Mouse (Mus musculus): ENCODE measurements around the gene Ints5. TPM values are rescaled to one million over a fixed set of nuclear protein-coding genes. Genes with fewer than 3 reads are reported as not detected.
A peak's percentile ranks its signal among the peaks of the same experiment; 100 is the strongest.

The Ints5 gene
- polyA plus RNA-seq, 1 experiment from 2014 or later, result 16.6 TPM

GRCm38 (mm10) chr19:8881034-8881392 lies 11.8 kb upstream of the Ints5 start:
- H3K4me3 ChIP-seq (ENCODE audit: low read depth, low read length), result peak overlapping the region; percentile 67
- H3K27ac ChIP-seq (ENCODE audit: low read length), result no peak overlapping the region
- TF ChIP-seq CTCF (IDR thresholded peaks at IDR 0.05) (no peak), EP300 (IDR thresholded peaks at IDR 0.05) (no peak)
- H3K9me3 ChIP-seq (ENCODE audit: low read length), result no peaks in the 10 kb centered on the region
- peak overlapping the region; percentile 89; the same call in 1 of the 2 replicates for H3K9ac ChIP-seq (replicated peaks; ENCODE audit: low read depth)
- H3K4me2 ChIP-seq (replicated peaks; ENCODE audit: low read depth, low read length), result peak overlapping the region; percentile 79
- H3K27me3 ChIP-seq (replicated peaks; ENCODE audit: insufficient read depth, low read length), result no peaks in the 10 kb centered on the region
- no peaks in the 10 kb centered on the region for H3K36me3 ChIP-seq (ENCODE audit: insufficient read depth, low read length)
- DNase-seq (ENCODE audit: low spot score) (no peak), ATAC-seq (no peak; the same call in 1 of the 2 replicates)
- WGBS, result 6% methylated on average over 3 of the region's 3 CpGs
- H3K4me1 ChIP-seq (ENCODE audit: insufficient read depth, low read depth, low read length), result no peaks in the 10 kb centered on the region

- Histone ChIP-seq H3K36me3 (ENCODE audit: insufficient read depth, low read length) (no peaks in the 10 kb centered on the region), H3K27ac (ENCODE audit: low read length) (no peak within 1 kb of the TSS), H3K27me3 (replicated peaks; ENCODE audit: insufficient read depth, low read length) (no peaks in the 10 kb centered on the region), H3K4me1 (ENCODE audit: insufficient read depth, low read depth, low read length) (peaks cover 6% of the 10 kb centered on the region; the same call in 1 of the 2 replicates), H3K9ac (replicated peaks; ENCODE audit: low read depth) (no peak within 1 kb of the TSS), H3K4me2 (replicated peaks; ENCODE audit: low read depth, low read length) (no peak within 1 kb of the TSS), H3K9me3 (ENCODE audit: low read length) (no peaks in the 10 kb centered on the region), H3K4me3 (ENCODE audit: low read depth, low read length) (no peak within 1 kb of the TSS)
- TF ChIP-seq EP300 (IDR thresholded peaks at IDR 0.05) (no peak), CTCF (IDR thresholded peaks at IDR 0.05) (no peak)
- WGBS, result 75% methylated on average over 3 of the region's 3 CpGs
- DNase-seq (ENCODE audit: low spot score) (no peak), ATAC-seq (no peak)
Observed at GRCm38 (mm10) chr19:8883616-8884015, 9.2 kb upstream of the Ints5 start, which contains the start of the genes Lbhd1 and Gm49403. TSS of gene Lbhd1 (plus strand) at chr19:8883732. TSS of gene Gm49403 (plus strand) at chr19:8883930.

- Histone ChIP-seq H3K36me3 (ENCODE audit: insufficient read depth, low read length) (no peaks in the 10 kb centered on the region), H3K4me1 (ENCODE audit: insufficient read depth, low read depth, low read length) (peaks cover 6% of the 10 kb centered on the region; the same call in 1 of the 2 replicates), H3K27me3 (replicated peaks; ENCODE audit: insufficient read depth, low read length) (no peaks in the 10 kb centered on the region), H3K27ac (ENCODE audit: low read length) (peak overlapping the region; percentile 83; the same call in 1 of the 2 replicates), H3K9ac (replicated peaks; ENCODE audit: low read depth) (no peak overlapping the region), H3K9me3 (ENCODE audit: low read length) (no peaks in the 10 kb centered on the region), H3K4me3 (ENCODE audit: low read depth, low read length) (no peak overlapping the region), H3K4me2 (replicated peaks; ENCODE audit: low read depth, low read length) (no peak overlapping the region)
- TF ChIP-seq EP300 (IDR thresholded peaks at IDR 0.05) (no peak; the same call in 1 of the 2 replicates), CTCF (IDR thresholded peaks at IDR 0.05) (no peak)
- ATAC-seq (no peak), DNase-seq (ENCODE audit: low spot score) (peak; percentile 70)
- WGBS, result 46% methylated on average over 1 of the region's 1 CpGs
Observed at GRCm38 (mm10) chr19:8886916-8887584, 5.8 kb upstream of the Ints5 start.

- Histone ChIP-seq H3K9ac (replicated peaks; ENCODE audit: low read depth) (peak overlapping the region; percentile 77), H3K4me3 (ENCODE audit: low read depth, low read length) (peak overlapping the region; percentile 67), H3K36me3 (ENCODE audit: insufficient read depth, low read length) (no peaks in the 10 kb centered on the region), H3K4me2 (replicated peaks; ENCODE audit: low read depth, low read length) (peak overlapping the region; percentile 73), H3K9me3 (ENCODE audit: low read length) (no peaks in the 10 kb centered on the region), H3K4me1 (ENCODE audit: insufficient read depth, low read depth, low read length) (peaks cover 6% of the 10 kb centered on the region; the same call in 1 of the 2 replicates), H3K27ac (ENCODE audit: low read length) (peak overlapping the region; percentile 83), H3K27me3 (replicated peaks; ENCODE audit: insufficient read depth, low read length) (no peaks in the 10 kb centered on the region)
- TF ChIP-seq CTCF (IDR thresholded peaks at IDR 0.05), result no peak
- no peak for DNase-seq (ENCODE audit: low spot score)
- WGBS, result 13% methylated on average over 19 of the region's 19 CpGs
- no peak for ATAC-seq
Observed at GRCm38 (mm10) chr19:8887585-8888463, 5.0 kb upstream of the Ints5 start.

GRCm38 (mm10) chr19:8888511-8889385 lies 4.1 kb upstream of the Ints5 start, which contains the start of the genes 1810009A15Rik and Gm49416:
TSS of gene 1810009A15Rik (plus strand) at chr19:8888853.
TSS of gene Gm49416 (plus strand) at chr19:8888926.
- Histone ChIP-seq H3K36me3 (ENCODE audit: insufficient read depth, low read length) (no peaks in the 10 kb centered on the region), H3K4me3 (ENCODE audit: low read depth, low read length) (peak within 1 kb of the TSS; percentile 67), H3K4me1 (ENCODE audit: insufficient read depth, low read depth, low read length) (peaks cover 7% of the 10 kb centered on the region; the same call in 1 of the 2 replicates), H3K9me3 (ENCODE audit: low read length) (no peaks in the 10 kb centered on the region), H3K9ac (replicated peaks; ENCODE audit: low read depth) (peak within 1 kb of the TSS; percentile 77), H3K27ac (ENCODE audit: low read length) (peak within 1 kb of the TSS; percentile 83), H3K4me2 (replicated peaks; ENCODE audit: low read depth, low read length) (peak within 1 kb of the TSS; percentile 73), H3K27me3 (replicated peaks; ENCODE audit: insufficient read depth, low read length) (no peaks in the 10 kb centered on the region)
- TF ChIP-seq EP300 (IDR thresholded peaks at IDR 0.05) (0 out of 2 replicates have a peak, but pooled peaks have one; percentile 9), CTCF (IDR thresholded peaks at IDR 0.05) (no peak)
- DNase-seq (ENCODE audit: low spot score), result peak; percentile 98
- WGBS, result under 1% methylated on average over 58 of the region's 58 CpGs
- ATAC-seq, result peak; percentile 96
